Mouse (Mus musculus) lung, embryonic 14.5 days (tissue): ENCODE data around the gene Dnah6. TPM values are rescaled to one million over a fixed set of nuclear protein-coding genes. Genes with fewer than 3 reads are reported as not detected.
A peak's percentile ranks its signal among the peaks of the same experiment; 100 is the strongest.

ENCODE experiments used
- ATAC-seq: fragments of 200-750 bp; cut with Nextera tagmentation; 2 replicates; pipeline ENCODE4 v1.8.0; 2017; ENCODE audit warnings: mild to moderate bottlenecking, moderate TSS enrichment, moderate library complexity; ENCODE audit not compliant: insufficient read depth
- DNase-seq: peaks from one replicate; pipeline ENCODE4 v3.0.0-alpha.2; 2015
- H3K27ac ChIP-seq: fragments of 300-500 bp; sonication (generic); 2 replicates; pipeline ENCODE4 v1.5.1; 2014; ENCODE audit warnings: low read depth, mild to moderate bottlenecking, moderate library complexity
- H3K27me3 ChIP-seq: fragments of 300-500 bp; sonication (generic); 2 replicates; pipeline ENCODE4 v1.6.1; 2014; ENCODE audit warnings: low read length, control low read depth; ENCODE audit not compliant: insufficient read depth
- H3K36me3 ChIP-seq: fragments of 300-500 bp; sonication (generic); 2 replicates; pipeline ENCODE4 v1.6.1; 2014; ENCODE audit warnings: control low read depth; ENCODE audit not compliant: insufficient read depth
- H3K4me1 ChIP-seq: fragments of 300-500 bp; sonication (generic); 2 replicates; pipeline ENCODE4 v1.6.1; 2014; ENCODE audit warnings: antibody characterized with exemption, control low read depth; ENCODE audit not compliant: insufficient read depth
- H3K4me2 ChIP-seq: fragments of 300-500 bp; sonication (generic); 2 replicates; pipeline ENCODE4 v1.6.1; 2014; ENCODE audit warnings: mild to moderate bottlenecking
- H3K4me3 ChIP-seq: fragments of 300-500 bp; sonication (generic); 2 replicates; pipeline ENCODE4 v1.5.1; 2014; ENCODE audit warnings: low read depth, low read length
- H3K9ac ChIP-seq: fragments of 300-500 bp; sonication (generic); 2 replicates; pipeline ENCODE4 v1.6.1; 2014
- H3K9me3 ChIP-seq: fragments of 300-500 bp; sonication (generic); 2 replicates; pipeline ENCODE4 v1.6.1; 2016; ENCODE audit warnings: low read depth, low read length, control low read depth
- CTCF ChIP-seq: IDR thresholded peaks from 2 replicates; pipeline ENCODE4 v1.5.1; 2016; ENCODE audit warnings: antibody characterized with exemption, low read depth
- WGBS: fragments of 180-500 bp; shearing (Covaris S2); extraction: QIAGEN DNeasy Blood & Tissue Kit; methylation state at CpG from one replicate; pipeline ENCODE4 v1.1.7; 2014; 5-methylcytosine and 5-hydroxymethylcytosine counted together
- polyA plus RNA-seq: library from polyadenylated mRNA; unstranded; fragments of >200 nt; fragmentation: Nextera tagmentation; extraction: Ambion mirVana; gene quantifications from 2 replicates; pipeline ENCODE4 v1.2.1, GENCODE M21; 2014

Gene Dnah6
- polyA plus RNA-seq, 1 experiment from 2014 or later, result 0.14 TPM

GRCm38 (mm10) chr6:73143403-73143802 lies 78.0 kb downstream of the Dnah6 start:
- Histone ChIP-seq H3K36me3 (no peaks in the 10 kb centered on the region), H3K9me3 (no peaks in the 10 kb centered on the region), H3K9ac (no peak overlapping the region), H3K4me1 (no peaks in the 10 kb centered on the region), H3K4me2 (no peak overlapping the region), H3K27ac (no peak overlapping the region), H3K4me3 (no peak overlapping the region), H3K27me3 (no peaks in the 10 kb centered on the region)
- ATAC-seq (no peak), DNase-seq (no peak)
- TF ChIP-seq CTCF, result no peak
- 88% methylated on average over 7 of the region's 7 CpGs for WGBS

- no peaks in the 10 kb centered on the region for H3K4me1 ChIP-seq
- no peaks in the 10 kb centered on the region for H3K36me3 ChIP-seq
- H3K9me3 ChIP-seq, result no peaks in the 10 kb centered on the region
- no peak overlapping the region for H3K4me2 ChIP-seq
- 95% methylated on average over 4 of the region's 4 CpGs for WGBS
- ATAC-seq (no peak), DNase-seq (no peak)
- no peak overlapping the region for H3K4me3 ChIP-seq
- no peak overlapping the region for H3K9ac ChIP-seq
- no peak for TF ChIP-seq CTCF
- no peak overlapping the region for H3K27ac ChIP-seq
- H3K27me3 ChIP-seq, result no peaks in the 10 kb centered on the region
Measured at GRCm38 (mm10) chr6:73142776-73143175, 78.7 kb downstream of the Dnah6 start.

- H3K4me1 ChIP-seq, result no peaks in the 10 kb centered on the region
- H3K9ac ChIP-seq, result no peak overlapping the region
- H3K36me3 ChIP-seq, result no peaks in the 10 kb centered on the region
- ATAC-seq (no peak), DNase-seq (no peak)
- H3K27me3 ChIP-seq, result no peaks in the 10 kb centered on the region
- WGBS, result 78% methylated on average over 3 of the region's 3 CpGs
- no peak overlapping the region for H3K4me3 ChIP-seq
- H3K4me2 ChIP-seq, result no peak overlapping the region
- H3K9me3 ChIP-seq, result no peaks in the 10 kb centered on the region
- no peak overlapping the region for H3K27ac ChIP-seq
- no peak for TF ChIP-seq CTCF
Measured at GRCm38 (mm10) chr6:73140836-73141235, 80.6 kb downstream of the Dnah6 start.

GRCm38 (mm10) chr6:73132784-73133183 lies 88.7 kb downstream of the Dnah6 start:
- H3K36me3 ChIP-seq, result no peaks in the 10 kb centered on the region
- no peak overlapping the region for H3K4me2 ChIP-seq
- no peak overlapping the region for H3K9ac ChIP-seq
- no peak overlapping the region for H3K27ac ChIP-seq
- WGBS, result 42% methylated on average over 5 of the region's 5 CpGs
- ATAC-seq, result no peak
- H3K27me3 ChIP-seq, result no peaks in the 10 kb centered on the region
- H3K4me1 ChIP-seq, result no peaks in the 10 kb centered on the region
- no peak for DNase-seq
- TF ChIP-seq CTCF, result no peak
- H3K9me3 ChIP-seq, result no peaks in the 10 kb centered on the region
- H3K4me3 ChIP-seq, result no peak overlapping the region

DNA sequence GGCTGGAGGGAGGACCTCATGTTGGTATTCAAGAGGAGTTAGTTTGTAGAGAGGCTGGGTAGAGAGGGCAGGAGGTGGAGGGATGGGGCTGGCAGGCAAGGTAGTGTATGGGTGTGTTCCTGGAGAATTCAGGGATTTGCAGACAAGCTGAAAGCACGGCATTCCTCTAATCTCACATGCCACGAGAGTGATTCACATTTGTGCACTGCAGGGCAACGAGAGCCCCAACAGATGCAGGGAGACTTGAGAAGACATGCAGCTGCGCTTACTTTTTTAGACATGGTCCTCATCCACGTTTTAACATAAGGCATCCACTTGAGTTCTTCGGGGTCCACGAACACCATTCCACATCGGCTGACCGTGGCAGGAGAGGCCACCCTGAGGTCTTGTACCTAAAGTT lies 93.9 kb downstream of the Dnah6 start:
- no peaks in the 10 kb centered on the region for H3K4me1 ChIP-seq
- TF ChIP-seq CTCF, result no peak
- no peaks in the 10 kb centered on the region for H3K27me3 ChIP-seq
- H3K9ac ChIP-seq, result no peak overlapping the region
- no peak overlapping the region for H3K27ac ChIP-seq
- H3K9me3 ChIP-seq, result no peaks in the 10 kb centered on the region
- H3K4me2 ChIP-seq, result no peak overlapping the region
- DNase-seq (no peak), ATAC-seq (no peak)
- H3K36me3 ChIP-seq, result no peaks in the 10 kb centered on the region
- 66% methylated on average over 9 of the region's 9 CpGs for WGBS
- H3K4me3 ChIP-seq, result no peak overlapping the region

DNA sequence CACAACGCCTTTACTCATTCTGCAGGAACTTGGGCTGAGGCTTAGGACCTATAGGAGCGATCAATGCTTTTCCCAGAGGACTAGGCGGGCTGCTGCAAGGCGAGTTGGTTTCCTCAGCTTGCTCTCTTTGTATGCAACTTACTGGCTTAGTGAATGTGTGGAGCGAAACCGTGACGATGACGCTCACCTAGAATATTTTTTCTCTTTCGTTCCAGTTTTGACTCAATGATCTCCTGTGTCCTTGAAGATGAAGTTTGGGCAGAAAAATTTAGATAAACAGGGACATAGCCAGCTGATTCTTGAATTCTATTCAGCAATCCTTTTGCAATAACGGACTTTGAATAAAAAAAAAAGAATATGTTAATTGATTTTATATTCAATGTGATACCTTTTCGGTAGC lies 101.1 kb downstream of the Dnah6 start:
- DNase-seq, result no peak
- ATAC-seq, result no peak
- no peak for TF ChIP-seq CTCF
- Histone ChIP-seq H3K4me2 (no peak overlapping the region), H3K4me3 (no peak overlapping the region), H3K27ac (no peak overlapping the region), H3K4me1 (no peaks in the 10 kb centered on the region), H3K9ac (no peak overlapping the region), H3K27me3 (no peaks in the 10 kb centered on the region), H3K36me3 (no peaks in the 10 kb centered on the region), H3K9me3 (no peaks in the 10 kb centered on the region)
- 85% methylated on average over 11 of the region's 11 CpGs for WGBS

GRCm38 (mm10) chr6:73113898-73114297 lies 107.6 kb downstream of the Dnah6 start:
- DNase-seq (no peak), ATAC-seq (no peak)
- no peak overlapping the region for H3K27ac ChIP-seq
- TF ChIP-seq CTCF, result no peak
- H3K9me3 ChIP-seq, result no peaks in the 10 kb centered on the region
- no peaks in the 10 kb centered on the region for H3K27me3 ChIP-seq
- WGBS, result 57% methylated on average over 2 of the region's 2 CpGs
- H3K4me3 ChIP-seq, result no peak overlapping the region
- H3K36me3 ChIP-seq, result no peaks in the 10 kb centered on the region
- no peak overlapping the region for H3K9ac ChIP-seq
- H3K4me2 ChIP-seq, result no peak overlapping the region
- no peaks in the 10 kb centered on the region for H3K4me1 ChIP-seq

- Histone ChIP-seq H3K27ac (no peak overlapping the region), H3K4me1 (no peaks in the 10 kb centered on the region), H3K9ac (no peak overlapping the region), H3K4me2 (no peak overlapping the region), H3K4me3 (no peak overlapping the region), H3K36me3 (no peaks in the 10 kb centered on the region), H3K27me3 (no peaks in the 10 kb centered on the region), H3K9me3 (no peaks in the 10 kb centered on the region)
- DNase-seq (peak; percentile 72), ATAC-seq (no peak)
- 32% methylated on average over 2 of the region's 2 CpGs for WGBS
- TF ChIP-seq CTCF, result no peak
Measured at GRCm38 (mm10) chr6:73113365-73113764, 108.1 kb downstream of the Dnah6 start.
